Mouse (Mus musculus) gastrocnemius, adult 8-10 months (tissue): Measurements from ENCODE around the gene Pam16. TPM values are rescaled to one million over a fixed set of nuclear protein-coding genes. Genes with fewer than 3 reads are reported as not detected.
"Not testable (repeated sequence)": the region's sequence is repeated elsewhere in the genome, so short reads cannot be mapped to it uniquely, and the experiment has no call there.

Experiments used
- DNase-seq, 2 experiments: peaks; one replicate each; pipeline ENCODE4 v3.0.0; 2022; ENCODE audit warnings: low spot score in 2 of 2
- total RNA-seq, 4 experiments: library from RNA; stranded (reverse); gene quantifications; 2 replicates each; pipeline ENCODE4 v1.2.4; 2022

The Pam16 gene
- total RNA-seq, 4 experiments from 2014 or later, result 93.3 to 129 (median 113) TPM

GRCm38 (mm10) chr16:4593971-4594813 lies 30.6 kb downstream of the Pam16 start, which contains the start of gene Glis2:
Glis2 (plus strand) TSS chr16:4594713.
- DNase-seq, result peak in 1 of 2 experiments; percentile 51

GRCm38 (mm10) chr16:4592909-4593875 lies 31.6 kb downstream of the Pam16 start:
- no peak for DNase-seq

- DNase-seq, result no peak
Measured at GRCm38 (mm10) chr16:4590236-4590635, 34.6 kb downstream of the Pam16 start.

GRCm38 (mm10) chr16:4587516-4588210 lies 37.1 kb downstream of the Pam16 start:
- DNase-seq, result no peak

- peak; percentile 97 to 99 for DNase-seq
Measured at GRCm38 (mm10) chr16:4586531-4587123, 38.2 kb downstream of the Pam16 start.

- no peak for DNase-seq
Measured at GRCm38 (mm10) chr16:4585642-4586530, 38.9 kb downstream of the Pam16 start.

GRCm38 (mm10) chr16:4584438-4584837 lies 40.4 kb downstream of the Pam16 start:
- DNase-seq, result no peak

GRCm38 (mm10) chr16:4583807-4584206 lies 41.0 kb downstream of the Pam16 start:
- DNase-seq, result no peak

- DNase-seq, result not testable (repeated sequence)
Measured at GRCm38 (mm10) chr16:4581179-4581578, 43.6 kb downstream of the Pam16 start.

GRCm38 (mm10) chr16:4578630-4579029 lies 46.2 kb downstream of the Pam16 start:
- DNase-seq, result no peak

GRCm38 (mm10) chr16:4576873-4577272 lies 47.9 kb downstream of the Pam16 start:
- DNase-seq, result no peak

- DNase-seq, result no peak
Measured at GRCm38 (mm10) chr16:4576038-4576437, 48.8 kb downstream of the Pam16 start.

GRCm38 (mm10) chr16:4570737-4571136 lies 54.1 kb downstream of the Pam16 start:
- no peak for DNase-seq

- peak; percentile 59 to 77 for DNase-seq
Measured at GRCm38 (mm10) chr16:4567912-4568311, 56.9 kb downstream of the Pam16 start.

Other genes starting within 250 kb of the Pam16 start
- gene Adcy9, start 204.5 kb downstream of the Pam16 start, total RNA-seq, result 10 to 100 TPM; 39.3 to 50.8 (median 41.4) TPM
- gene Srl, start 83.2 kb downstream of the Pam16 start, total RNA-seq, result 1,000 to 10,000 TPM; 1,019 to 1,332 (median 1,204) TPM
- 1 to 10 TPM; 3.2 to 5.5 (median 3.7) TPM for gene Tfap4, start 65.1 kb downstream of the Pam16 start, total RNA-seq
- 1 to 10 TPM; 1.8 to 4.0 (median 3.5) TPM for gene Glis2, start 30.3 kb downstream of the Pam16 start, total RNA-seq
- 1 to 10 TPM; 2.5 to 4.3 (median 3.9) TPM for gene Vasn, start 15.0 kb upstream of the Pam16 start, total RNA-seq
- gene Dnaja3, start 15.0 kb upstream of the Pam16 start, total RNA-seq, result 100 to 1,000 TPM in 1 of 4 experiments, 10 to 100 TPM in 3; 99.4 to 103 (median 99.8) TPM
- 10 to 100 TPM; 11.7 to 15.1 (median 14.0) TPM for gene Coro7, start 54.8 kb upstream of the Pam16 start, total RNA-seq
- 1 to 10 TPM; 1.9 to 3.3 (median 2.8) TPM for gene Nmral1, start 94.4 kb upstream of the Pam16 start, total RNA-seq
- 10 to 100 TPM; 38.6 to 42.3 (median 41.9) TPM for gene Hmox2, start 101.4 kb upstream of the Pam16 start, total RNA-seq
- 10 to 100 TPM; 68.2 to 77.8 (median 71.6) TPM for gene Cdip1, start 165.3 kb upstream of the Pam16 start, total RNA-seq
- not detected for gene 4930562C15Rik, start 210.4 kb upstream of the Pam16 start, total RNA-seq